Mouse (Mus musculus) testis, adult 2 months (tissue): ENCODE measurements around the gene Chst11. TPM values are rescaled to one million over a fixed set of nuclear protein-coding genes. Genes with fewer than 3 reads are reported as not detected.

Experiments
- H3K27ac ChIP-seq: fragments of 200-500 bp; 2 replicates; pipeline ENCODE4 v1.5.1; 2012; ENCODE audit warnings: low read depth, low read length; ENCODE audit not compliant: control insufficient read depth, insufficient read depth
- H3K27me3 ChIP-seq: fragments of 200-500 bp; 2 replicates; pipeline ENCODE4 v1.6.1; 2012; ENCODE audit warnings: mild to moderate bottlenecking, low read length, moderate library complexity; ENCODE audit not compliant: control insufficient read depth, insufficient read depth
- H3K36me3 ChIP-seq: fragments of 200-500 bp; 2 replicates; pipeline ENCODE4 v1.6.1; 2012; ENCODE audit warnings: mild to moderate bottlenecking, low read length; ENCODE audit not compliant: control insufficient read depth, insufficient read depth
- H3K4me1 ChIP-seq: fragments of 200-500 bp; 2 replicates; pipeline ENCODE4 v1.6.1; 2012; ENCODE audit warnings: low read length; ENCODE audit not compliant: control insufficient read depth, insufficient read depth
- H3K4me3 ChIP-seq: fragments of 200-500 bp; 2 replicates; pipeline ENCODE4 v1.5.1; 2012; ENCODE audit warnings: low read depth, mild to moderate bottlenecking, low read length, moderate library complexity, mixed read lengths; ENCODE audit not compliant: control insufficient read depth
- CTCF ChIP-seq: fragments of 200-500 bp; IDR thresholded peaks from 2 replicates; pipeline ENCODE4 v1.5.1; 2012; ENCODE audit warnings: low read depth, mild to moderate bottlenecking, inconsistent platforms, low read length, moderate library complexity; ENCODE audit not compliant: control insufficient read depth, insufficient read depth, insufficient replicate concordance
- POLR2A ChIP-seq: fragments of 200-500 bp; IDR thresholded peaks from 2 replicates; pipeline ENCODE4 v1.6.1; 2012; ENCODE audit warnings: low read depth, mild to moderate bottlenecking, inconsistent platforms, low read length, moderate library complexity; ENCODE audit not compliant: control insufficient read depth
- polyA plus RNA-seq: library from polyadenylated mRNA; depleted of rRNA; stranded (reverse); fragments of >200 nt; gene quantifications from 2 replicates; pipeline ENCODE4 v1.2.3, GENCODE M21; 2012

Gene Chst11
- polyA plus RNA-seq, 1 experiment, result 0.67 TPM

DNA sequence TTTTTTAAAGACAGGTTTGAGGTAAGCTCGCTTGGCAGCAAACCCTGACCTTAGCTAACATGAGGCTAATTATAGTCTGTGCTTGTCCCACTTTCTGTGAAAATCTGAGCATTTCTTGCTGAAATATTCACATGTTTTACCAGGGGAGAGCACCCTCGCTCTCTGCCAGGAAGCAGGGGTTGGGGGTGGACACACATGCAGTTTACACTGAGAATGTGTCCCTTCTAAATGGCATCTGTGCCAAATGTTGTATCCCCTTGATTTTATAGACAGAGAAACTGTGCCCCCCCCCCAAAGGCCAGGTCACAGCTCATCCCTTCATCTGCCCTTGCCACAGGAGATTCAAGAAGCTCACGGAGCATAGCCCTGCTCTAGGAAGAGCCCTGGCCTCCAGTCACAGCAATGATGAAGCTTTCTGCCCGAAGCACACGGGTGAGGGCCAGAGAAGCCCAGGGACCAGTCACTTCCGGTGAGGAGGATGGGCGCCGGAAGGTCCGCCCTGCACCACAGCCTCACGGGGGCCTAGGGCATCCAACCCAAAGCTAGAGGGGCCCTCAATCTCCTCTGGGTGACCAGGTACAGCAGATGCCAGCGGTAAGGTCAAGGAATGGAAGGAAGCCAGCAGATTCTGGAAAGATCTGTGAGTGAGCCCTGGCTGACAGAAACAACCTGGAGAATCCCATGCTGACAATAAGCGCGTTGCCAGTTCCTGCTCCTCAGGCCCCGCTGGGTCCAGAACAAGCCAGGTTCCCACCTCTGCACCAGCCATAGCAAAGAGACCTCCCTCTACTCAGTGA lies 217.8 kb downstream of the Chst11 start:
- peak overlapping the region; percentile 67 for H3K4me3 ChIP-seq

DNA sequence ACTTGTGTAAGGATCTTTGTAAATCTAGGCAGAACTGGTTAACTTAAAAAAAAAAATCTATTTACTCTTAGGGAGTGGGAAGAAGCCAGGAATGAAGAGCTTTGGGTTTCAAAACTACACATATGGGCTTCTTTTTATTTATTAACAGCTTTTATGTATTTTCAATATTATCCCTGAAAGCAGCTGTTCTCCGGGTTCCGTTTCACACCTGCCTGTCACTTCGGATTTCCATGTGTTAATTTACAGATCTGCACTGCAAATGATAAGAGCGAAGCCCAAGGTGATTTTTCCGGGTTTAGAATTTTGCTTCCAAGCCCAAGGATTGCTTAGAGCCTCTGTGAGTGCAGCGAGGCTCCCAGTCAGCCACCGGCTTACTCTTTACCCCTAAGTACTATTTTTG lies 223.1 kb downstream of the Chst11 start:
- H3K4me1 ChIP-seq, result no peaks in the 10 kb centered on the region; the same call in 1 of the 2 replicates
- no peak overlapping the region for H3K27ac ChIP-seq
- H3K4me3 ChIP-seq, result no peak overlapping the region
- H3K36me3 ChIP-seq, result no peaks in the 10 kb centered on the region
- no peaks in the 10 kb centered on the region for H3K27me3 ChIP-seq
- TF ChIP-seq POLR2A, result no peak
- TF ChIP-seq CTCF, result no peak

More for the DNA sequence above, 217.8 kb downstream of the Chst11 start:
- Histone ChIP-seq H3K4me1 (peaks cover 10% of the 10 kb centered on the region), H3K27ac (no peak overlapping the region), H3K36me3 (no peaks in the 10 kb centered on the region), H3K27me3 (no peaks in the 10 kb centered on the region)
- TF ChIP-seq CTCF (no peak), POLR2A (no peak)

DNA sequence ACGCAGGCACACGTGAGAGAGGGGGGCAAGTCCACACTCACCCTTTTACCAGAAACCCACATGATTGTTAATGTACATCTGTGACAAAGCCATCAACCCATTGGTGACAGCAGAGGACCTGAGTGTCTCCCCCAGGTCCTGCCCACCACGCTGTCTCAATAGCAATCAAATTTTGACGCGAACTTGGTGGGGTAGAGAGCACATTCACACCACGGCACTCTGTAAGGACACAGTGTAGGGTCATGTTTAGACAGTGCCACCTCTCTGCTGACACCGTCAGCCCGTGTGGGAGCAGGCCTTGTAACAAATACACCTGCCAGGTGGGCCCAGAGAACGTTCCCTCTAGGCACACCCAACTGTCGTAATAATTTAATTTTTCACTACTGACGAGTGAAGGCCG lies 224.1 kb downstream of the Chst11 start:
- no peak overlapping the region for H3K4me3 ChIP-seq
- H3K4me1 ChIP-seq, result no peaks in the 10 kb centered on the region; the same call in 1 of the 2 replicates
- TF ChIP-seq CTCF (no peak), POLR2A (no peak)
- no peak overlapping the region for H3K27ac ChIP-seq
- no peaks in the 10 kb centered on the region for H3K36me3 ChIP-seq
- H3K27me3 ChIP-seq, result no peaks in the 10 kb centered on the region

GRCm38 (mm10) chr10:83210122-83210521 lies 224.8 kb downstream of the Chst11 start:
- H3K27ac ChIP-seq, result no peak overlapping the region
- no peaks in the 10 kb centered on the region; the same call in 1 of the 2 replicates for H3K4me1 ChIP-seq
- no peaks in the 10 kb centered on the region for H3K27me3 ChIP-seq
- no peak overlapping the region for H3K4me3 ChIP-seq
- no peak for TF ChIP-seq POLR2A
- TF ChIP-seq CTCF, result no peak
- H3K36me3 ChIP-seq, result no peaks in the 10 kb centered on the region

GRCm38 (mm10) chr10:83210968-83211583 lies 225.8 kb downstream of the Chst11 start:
- H3K4me3 ChIP-seq, result no peak overlapping the region
- no peaks in the 10 kb centered on the region for H3K36me3 ChIP-seq
- TF ChIP-seq POLR2A, result no peak
- no peak for TF ChIP-seq CTCF
- no peak overlapping the region for H3K27ac ChIP-seq
- H3K4me1 ChIP-seq, result no peaks in the 10 kb centered on the region; the same call in 1 of the 2 replicates
- no peaks in the 10 kb centered on the region for H3K27me3 ChIP-seq

DNA sequence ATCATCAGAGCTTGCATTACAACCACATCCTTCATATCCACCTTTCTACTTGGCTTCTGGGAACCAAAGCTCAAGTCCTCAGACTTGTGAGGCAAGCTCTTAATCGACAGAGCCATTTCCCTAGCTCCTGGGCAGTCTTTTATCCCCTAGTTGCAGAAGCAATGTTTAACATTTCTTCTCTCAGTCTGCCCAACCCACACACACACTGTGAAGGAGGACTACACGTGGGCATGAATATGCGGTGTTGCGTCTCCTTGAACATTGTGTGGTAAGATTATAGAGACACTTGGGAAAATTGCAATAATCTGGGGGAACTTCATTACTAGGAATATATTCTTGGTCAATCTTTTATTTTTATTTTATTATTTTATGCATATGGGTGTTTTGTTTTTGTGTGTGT lies 227.3 kb downstream of the Chst11 start:
- Histone ChIP-seq H3K4me3 (no peak overlapping the region), H3K4me1 (no peaks in the 10 kb centered on the region; the same call in 1 of the 2 replicates), H3K27me3 (no peaks in the 10 kb centered on the region), H3K27ac (no peak overlapping the region), H3K36me3 (no peaks in the 10 kb centered on the region)
- TF ChIP-seq POLR2A, result no peak
- TF ChIP-seq CTCF, result no peak

- Histone ChIP-seq H3K27ac (no peak overlapping the region), H3K4me3 (no peak overlapping the region), H3K27me3 (no peaks in the 10 kb centered on the region), H3K36me3 (no peaks in the 10 kb centered on the region), H3K4me1 (peaks cover 3% of the 10 kb centered on the region; the same call in 1 of the 2 replicates)
- TF ChIP-seq POLR2A, result no peak
- no peak for TF ChIP-seq CTCF
These were observed 230.3 kb downstream of the Chst11 start for GRCm38 (mm10) chr10:83215559-83215958.
